Mouse (Mus musculus) heart, embryonic 12.5 days (tissue): ENCODE measurements at regions not wholly inside any gene's neighbourhood (a gene's known extent, or its start where the extent isn't known, plus 50 kb on each side); places are given as distances from the start of the nearest gene placed in this dataset.

ENCODE experiments used
- ATAC-seq: fragments of 200-750 bp; cut with Nextera tagmentation; 2 replicates; pipeline ENCODE4 v1.8.0; 2017; ENCODE audit warnings: moderate TSS enrichment, moderate library complexity; ENCODE audit not compliant: insufficient number of reproducible peaks, low FRiP score
- H3K27ac ChIP-seq: fragments of 300-500 bp; sonication (generic); 2 replicates; pipeline ENCODE4 v1.5.1; 2016; ENCODE audit warnings: mild to moderate bottlenecking, moderate library complexity; ENCODE audit not compliant: poor library complexity, severe bottlenecking
- H3K27me3 ChIP-seq: fragments of 300-500 bp; sonication (generic); replicated peaks from 2 replicates; pipeline ENCODE4 v1.6.1; 2016; ENCODE audit warnings: mild to moderate bottlenecking, moderate library complexity
- H3K36me3 ChIP-seq: fragments of 300-500 bp; sonication (generic); 2 replicates; pipeline ENCODE4 v1.6.1; 2016; ENCODE audit warnings: mild to moderate bottlenecking, moderate library complexity
- H3K4me1 ChIP-seq: fragments of 300-500 bp; sonication (generic); replicated peaks from 2 replicates; pipeline ENCODE4 v1.6.1; 2016; ENCODE audit warnings: mild to moderate bottlenecking
- H3K4me2 ChIP-seq: fragments of 300-500 bp; sonication (generic); 2 replicates; pipeline ENCODE4 v1.6.1; 2016; ENCODE audit warnings: mild to moderate bottlenecking, moderate library complexity
- H3K4me3 ChIP-seq: fragments of 300-500 bp; sonication (generic); 2 replicates; pipeline ENCODE4 v1.5.1; 2016; ENCODE audit warnings: mild to moderate bottlenecking
- H3K9ac ChIP-seq: fragments of 300-500 bp; sonication (generic); 2 replicates; pipeline ENCODE4 v1.6.1; 2016; ENCODE audit warnings: mild to moderate bottlenecking, moderate library complexity
- H3K9me3 ChIP-seq: fragments of 300-500 bp; sonication (generic); replicated peaks from 2 replicates; pipeline ENCODE4 v1.6.1; 2016; ENCODE audit warnings: mild to moderate bottlenecking, moderate library complexity
- WGBS: fragments of 180-500 bp; shearing (Covaris S2); methylation state at CpG from one replicate; pipeline ENCODE4 v1.1.7; 2016; 5-methylcytosine and 5-hydroxymethylcytosine counted together

DNA sequence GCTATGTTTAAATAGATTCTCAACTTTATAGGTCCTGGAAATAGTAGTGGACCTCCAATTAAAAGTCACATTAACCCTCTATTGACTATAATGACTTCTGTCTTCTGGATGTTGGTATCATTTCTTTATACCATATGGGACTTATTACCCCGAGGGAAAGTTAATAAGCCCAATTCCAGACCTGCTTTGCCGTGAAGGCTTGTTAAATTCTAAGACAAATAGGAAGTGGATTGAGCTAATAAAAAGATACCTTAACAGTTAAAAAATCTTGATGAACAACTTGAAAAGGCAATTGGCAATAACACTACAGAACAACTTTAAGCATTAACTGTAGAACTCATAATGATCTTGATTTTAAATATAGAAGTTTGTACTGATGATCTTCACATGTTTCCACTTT, 309.0 kb downstream of the Hace1 start:
- H3K9ac ChIP-seq: no peak overlapping the region
- no peak overlapping the region for H3K4me2 ChIP-seq
- ATAC-seq: no peak
- WGBS: 76% methylated on average over 2 of the region's 2 CpGs
- no peak overlapping the region for H3K4me3 ChIP-seq
- no peak overlapping the region for H3K27ac ChIP-seq
- H3K36me3 ChIP-seq: no peaks in the 10 kb centered on the region
- no peaks in the 10 kb centered on the region for H3K27me3 ChIP-seq
- no peaks in the 10 kb centered on the region for H3K4me1 ChIP-seq
- H3K9me3 ChIP-seq: no peaks in the 10 kb centered on the region

DNA sequence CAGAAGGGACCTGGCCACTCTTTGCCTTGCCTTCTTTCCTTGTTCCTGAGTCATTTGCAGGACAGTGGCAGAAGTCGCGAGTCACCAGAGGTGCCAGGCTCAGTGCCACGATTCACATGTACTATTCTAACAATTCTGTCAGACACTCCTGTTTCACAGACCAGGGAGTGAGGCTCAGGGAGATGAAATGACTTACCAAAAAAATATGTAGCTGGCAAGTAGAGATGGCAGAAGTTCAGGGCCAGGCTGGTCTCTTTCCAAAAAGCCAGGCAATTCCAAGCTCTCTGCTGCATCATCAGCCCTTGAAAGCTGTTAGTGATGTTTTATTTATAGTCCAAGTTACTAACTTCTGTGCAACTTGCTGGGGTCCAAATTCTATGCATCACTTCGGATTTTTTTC, 311.2 kb downstream of the Hace1 start:
- Histone ChIP-seq H3K4me2 (no peak overlapping the region), H3K4me3 (no peak overlapping the region), H3K9ac (no peak overlapping the region), H3K27me3 (no peaks in the 10 kb centered on the region), H3K36me3 (no peaks in the 10 kb centered on the region), H3K27ac (no peak overlapping the region), H3K9me3 (no peaks in the 10 kb centered on the region), H3K4me1 (no peaks in the 10 kb centered on the region)
- ATAC-seq: no peak
- WGBS: 64% methylated on average over 4 of the region's 4 CpGs

DNA sequence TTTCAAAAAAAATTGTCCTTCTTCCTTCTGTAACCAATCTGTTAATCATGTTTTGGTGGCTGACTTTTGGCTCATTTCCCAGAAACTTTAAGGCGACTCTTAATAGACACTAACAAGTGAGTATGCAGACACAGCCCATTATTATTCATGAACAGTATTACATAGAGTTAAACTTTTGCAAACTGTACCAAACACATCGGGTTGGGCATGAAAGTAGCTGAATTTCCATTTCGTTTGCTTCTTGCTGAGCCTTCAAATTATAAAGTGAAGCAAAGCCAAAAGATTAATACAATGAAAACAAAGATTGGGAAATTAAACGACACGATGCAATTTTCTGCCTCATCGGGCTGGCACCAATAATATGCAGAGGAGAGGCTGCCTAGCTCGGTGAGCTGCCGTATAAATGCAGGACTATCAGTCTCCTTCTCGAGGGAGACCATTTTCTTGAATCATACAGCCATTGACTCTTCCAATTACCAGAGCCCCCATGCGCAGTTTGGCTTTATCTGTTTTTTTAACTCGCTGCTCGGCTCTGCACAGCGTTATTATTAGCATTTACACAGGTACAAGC, 311.8 kb downstream of the Hace1 start:
- no peaks in the 10 kb centered on the region for H3K36me3 ChIP-seq
- H3K9me3 ChIP-seq: no peaks in the 10 kb centered on the region
- no peak overlapping the region for H3K4me2 ChIP-seq
- no peak overlapping the region for H3K27ac ChIP-seq
- no peak overlapping the region for H3K4me3 ChIP-seq
- no peaks in the 10 kb centered on the region for H3K4me1 ChIP-seq
- no peaks in the 10 kb centered on the region for H3K27me3 ChIP-seq
- no peak for ATAC-seq
- H3K9ac ChIP-seq: no peak overlapping the region
- WGBS: 76% methylated on average over 13 of the region's 13 CpGs

DNA sequence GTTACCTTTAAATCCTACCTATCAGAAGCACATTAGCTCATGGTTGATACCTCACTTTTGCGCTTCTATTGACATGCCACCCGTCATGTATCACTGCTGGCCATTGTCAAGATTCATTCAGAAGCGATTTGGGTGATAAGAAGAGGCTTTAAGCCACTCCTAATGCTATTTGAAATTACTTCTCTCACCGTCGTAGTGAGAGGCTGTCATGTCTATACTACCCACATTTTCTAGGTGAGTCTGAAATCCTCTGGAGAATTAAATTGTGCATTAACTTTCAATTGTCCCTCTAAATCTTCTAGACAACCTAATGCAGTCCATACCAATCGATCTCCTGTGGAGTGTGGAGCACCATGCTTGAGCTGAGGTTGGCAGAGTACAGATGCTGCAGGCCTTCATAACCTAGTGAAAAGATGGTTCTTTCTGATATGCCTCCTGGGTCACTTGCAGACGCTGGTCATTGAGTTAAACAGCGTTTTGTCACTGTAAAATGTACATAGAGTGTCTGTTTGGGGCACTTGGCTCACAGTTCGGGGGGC, 312.5 kb downstream of the Hace1 start:
- ATAC-seq: no peak
- Histone ChIP-seq H3K4me1 (no peaks in the 10 kb centered on the region), H3K27ac (no peak overlapping the region), H3K9me3 (no peaks in the 10 kb centered on the region), H3K4me3 (no peak overlapping the region), H3K4me2 (no peak overlapping the region), H3K36me3 (no peaks in the 10 kb centered on the region), H3K9ac (no peak overlapping the region), H3K27me3 (no peaks in the 10 kb centered on the region)
- WGBS: 84% methylated on average over 9 of the region's 9 CpGs

DNA sequence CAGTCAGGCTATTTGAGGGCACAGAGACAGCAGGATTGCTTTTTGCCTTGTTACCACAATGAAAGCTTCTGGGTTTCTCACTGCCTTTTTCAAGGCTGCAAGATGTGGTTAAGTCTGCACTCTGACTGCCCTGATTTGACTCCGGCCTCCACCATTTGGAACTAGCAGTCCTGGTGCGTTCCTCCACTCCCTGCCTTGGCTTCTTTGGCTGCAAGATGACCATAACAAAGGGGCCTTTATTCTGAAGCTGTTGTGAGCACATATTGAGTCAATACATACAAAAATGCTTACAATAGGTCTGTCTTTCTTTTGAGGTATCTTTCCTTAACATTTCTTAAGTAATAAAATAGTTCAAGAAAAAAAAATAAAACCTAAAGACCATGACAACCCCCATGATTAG, 314.8 kb downstream of the Hace1 start:
- WGBS: 61% methylated on average over 2 of the region's 2 CpGs

DNA sequence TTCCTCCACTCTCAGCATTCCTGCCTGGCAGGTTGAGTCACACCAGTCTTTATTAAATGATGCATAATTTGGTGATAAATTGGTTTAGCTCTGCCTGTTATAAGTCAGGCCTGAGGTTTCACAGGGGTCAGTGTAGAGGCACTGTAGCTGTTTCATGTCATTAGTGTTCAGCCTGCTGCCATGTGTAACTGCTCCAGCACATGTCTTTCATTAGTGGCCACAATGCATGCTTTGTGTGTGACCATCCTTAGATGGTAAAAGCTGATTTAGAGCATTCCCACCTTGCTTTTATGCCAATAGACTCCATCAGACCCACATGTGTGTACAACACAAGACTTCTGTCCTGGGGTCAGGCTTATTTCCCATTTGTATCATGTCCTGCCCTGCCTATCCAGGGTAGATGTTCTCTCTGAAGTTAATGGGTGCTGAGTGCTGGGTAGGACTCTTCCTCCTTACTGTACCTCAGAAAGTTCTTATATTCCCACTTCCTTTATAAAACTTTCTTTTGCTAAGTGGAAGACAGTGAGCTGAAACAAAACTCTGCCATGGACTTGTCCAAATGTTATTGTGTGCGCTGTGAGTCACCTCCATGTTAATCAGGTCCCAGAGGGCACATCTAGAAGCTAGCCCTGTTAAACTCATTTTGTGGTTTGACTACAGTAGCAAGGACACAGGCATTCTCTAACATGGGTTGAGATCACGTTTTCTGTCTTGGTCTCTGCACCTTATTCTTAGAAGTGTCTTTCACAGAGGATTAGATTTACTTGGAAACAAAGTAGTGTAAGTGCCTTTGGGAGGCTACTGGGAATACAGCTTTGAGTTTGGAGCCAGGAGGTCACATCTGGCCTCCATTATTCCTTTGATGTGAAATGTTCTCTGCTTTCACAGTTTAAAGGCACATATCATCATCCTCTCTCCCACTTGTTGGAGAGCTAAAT, 316.5 kb downstream of the Hace1 start:
- Histone ChIP-seq H3K4me2 (no peak overlapping the region), H3K27me3 (no peaks in the 10 kb centered on the region), H3K9me3 (no peaks in the 10 kb centered on the region), H3K4me3 (no peak overlapping the region), H3K4me1 (no peaks in the 10 kb centered on the region), H3K36me3 (no peaks in the 10 kb centered on the region), H3K9ac (no peak overlapping the region), H3K27ac (no peak overlapping the region)
- no peak for ATAC-seq
- 74% methylated on average over 2 of the region's 2 CpGs for WGBS

More for the DNA sequence above, 314.8 kb downstream of the Hace1 start:
- no peak overlapping the region for H3K4me2 ChIP-seq
- no peaks in the 10 kb centered on the region for H3K4me1 ChIP-seq
- no peaks in the 10 kb centered on the region for H3K9me3 ChIP-seq
- H3K27me3 ChIP-seq: no peaks in the 10 kb centered on the region
- H3K4me3 ChIP-seq: no peak overlapping the region
- no peak for ATAC-seq
- no peaks in the 10 kb centered on the region for H3K36me3 ChIP-seq
- H3K9ac ChIP-seq: no peak overlapping the region
- H3K27ac ChIP-seq: no peak overlapping the region

DNA sequence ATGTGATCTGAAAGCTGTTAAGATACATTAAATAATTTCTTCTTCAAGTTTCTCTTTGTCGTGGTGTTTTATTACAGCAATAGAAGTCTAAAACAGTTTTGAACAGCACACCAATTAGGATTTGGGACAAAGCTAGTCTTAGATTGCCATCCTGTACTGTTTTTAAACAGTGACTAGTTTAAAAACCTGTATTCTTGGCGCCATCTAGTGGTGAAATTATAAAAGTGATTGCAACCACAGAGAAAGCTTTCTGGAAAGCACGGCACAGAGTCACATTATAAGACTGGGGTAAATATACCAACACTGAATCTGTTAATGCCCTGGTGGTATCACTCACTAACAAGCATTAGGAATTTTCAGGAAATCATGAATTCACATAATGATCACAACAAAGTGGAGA, 339.3 kb downstream of the Hace1 start:
- Histone ChIP-seq H3K36me3 (no peaks in the 10 kb centered on the region), H3K9me3 (no peaks in the 10 kb centered on the region), H3K4me2 (no peak overlapping the region), H3K27ac (no peak overlapping the region), H3K9ac (no peak overlapping the region), H3K4me1 (no peaks in the 10 kb centered on the region), H3K27me3 (no peaks in the 10 kb centered on the region), H3K4me3 (no peak overlapping the region)
- no peak for ATAC-seq
- 29% methylated on average over 3 of the region's 3 CpGs for WGBS

DNA sequence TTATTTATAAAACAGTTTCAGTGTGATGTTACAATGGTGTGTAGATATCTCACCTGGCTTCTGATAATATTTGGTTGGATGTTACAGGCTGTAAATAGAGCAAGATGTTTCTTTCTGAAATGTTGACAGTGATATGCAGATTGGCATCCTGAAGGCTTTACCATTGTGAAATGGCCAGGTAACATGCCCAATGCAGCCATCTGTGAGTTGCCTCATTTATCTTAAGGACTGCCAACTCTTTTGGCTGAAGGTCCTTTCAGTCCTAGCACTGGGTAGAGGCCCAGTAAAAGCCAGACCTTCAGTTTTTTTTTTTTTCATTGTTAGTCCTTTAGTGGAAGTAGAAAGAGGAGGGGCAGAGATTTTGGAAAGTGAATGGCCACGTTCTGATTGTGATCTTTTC, 348.1 kb downstream of the Hace1 start:
- H3K4me1 ChIP-seq: no peaks in the 10 kb centered on the region
- H3K4me3 ChIP-seq: no peak overlapping the region
- 43% methylated on average over 1 of the region's 1 CpGs for WGBS
- no peaks in the 10 kb centered on the region for H3K9me3 ChIP-seq
- no peaks in the 10 kb centered on the region for H3K27me3 ChIP-seq
- H3K4me2 ChIP-seq: no peak overlapping the region
- H3K27ac ChIP-seq: no peak overlapping the region
- H3K36me3 ChIP-seq: no peaks in the 10 kb centered on the region
- no peak overlapping the region for H3K9ac ChIP-seq
- no peak for ATAC-seq

DNA sequence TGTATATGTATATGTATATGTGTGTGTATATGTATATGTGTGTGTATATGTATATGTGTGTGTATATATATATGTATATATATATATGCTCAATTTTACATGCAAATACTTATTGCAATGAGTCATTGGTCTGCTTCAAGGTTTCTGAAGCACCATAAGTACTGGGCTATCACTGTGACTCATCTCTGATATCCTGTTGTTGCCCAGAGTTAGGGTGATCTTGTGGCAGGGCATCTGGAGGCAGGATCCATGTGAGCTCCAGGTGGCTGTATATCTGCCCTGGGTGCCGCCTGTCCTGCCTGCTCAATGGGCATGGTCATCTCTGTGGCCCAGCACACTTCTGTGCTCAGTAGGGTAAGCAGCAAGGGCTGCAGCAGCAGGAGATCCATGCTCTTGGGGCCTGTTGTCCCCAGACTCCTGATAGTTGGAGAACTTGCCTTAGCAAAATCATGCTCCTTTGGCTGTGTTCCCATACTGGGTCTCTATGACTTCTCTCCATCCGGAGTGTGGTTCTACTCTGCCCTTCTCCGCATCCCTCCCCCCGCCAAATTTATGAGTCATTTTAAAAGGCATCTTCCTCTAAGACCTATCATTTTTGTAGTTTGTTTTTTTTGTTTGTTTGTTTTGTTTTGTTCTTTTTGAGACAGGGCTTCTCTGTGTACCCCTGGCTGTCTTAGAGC, 356.1 kb downstream of the Hace1 start:
- 84% methylated on average over 4 of the region's 4 CpGs for WGBS

DNA sequence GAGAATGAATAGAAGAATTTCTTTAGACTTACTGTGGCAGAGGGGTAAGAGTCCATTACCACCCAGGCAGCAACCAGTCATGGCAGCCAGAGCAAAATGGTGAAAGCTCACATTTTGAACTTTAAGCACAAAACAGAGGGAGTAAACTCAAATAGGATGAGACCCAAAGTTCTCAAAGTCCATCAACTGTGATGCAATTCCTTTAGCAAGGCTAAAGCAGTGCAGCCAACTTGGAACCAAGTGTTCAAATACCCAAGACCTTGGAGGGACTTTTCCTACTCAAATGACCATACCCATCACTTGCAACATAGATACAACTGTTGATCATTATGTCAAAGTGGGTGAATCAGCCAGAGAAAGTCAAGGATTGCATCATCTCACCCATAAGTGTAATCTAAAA, 380.1 kb downstream of the Hace1 start:
- Histone ChIP-seq H3K4me1 (no peaks in the 10 kb centered on the region), H3K36me3 (no peaks in the 10 kb centered on the region), H3K27me3 (no peaks in the 10 kb centered on the region), H3K9ac (no peak overlapping the region), H3K4me2 (no peak overlapping the region), H3K4me3 (no peak overlapping the region), H3K27ac (no peak overlapping the region), H3K9me3 (no peaks in the 10 kb centered on the region)
- ATAC-seq: no peak

More for the DNA sequence above, 356.1 kb downstream of the Hace1 start:
- Histone ChIP-seq H3K27ac (no peak overlapping the region), H3K4me3 (no peak overlapping the region), H3K4me1 (no peaks in the 10 kb centered on the region), H3K4me2 (no peak overlapping the region), H3K27me3 (no peaks in the 10 kb centered on the region), H3K9me3 (no peaks in the 10 kb centered on the region), H3K9ac (no peak overlapping the region), H3K36me3 (no peaks in the 10 kb centered on the region)
- no peak for ATAC-seq

DNA sequence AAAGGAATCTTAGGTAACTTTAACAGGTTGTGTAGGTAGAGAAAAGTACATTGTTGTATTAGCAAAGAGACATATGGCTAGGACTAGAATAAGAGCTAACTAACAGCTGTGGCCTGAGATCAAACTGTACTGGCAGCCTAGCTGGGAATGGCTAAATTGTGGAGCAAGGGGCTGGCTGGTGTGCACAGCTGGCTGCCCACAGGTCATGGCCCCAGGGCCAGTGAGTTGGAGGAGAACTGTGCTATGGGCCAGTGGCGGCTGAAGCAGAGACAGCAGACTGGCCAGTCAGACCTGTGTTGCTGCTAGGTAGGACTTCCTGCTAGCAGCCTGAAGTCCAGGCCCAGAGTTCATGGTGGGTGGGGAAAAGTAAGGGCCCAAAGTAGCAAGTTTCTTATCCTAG, 394.6 kb downstream of the Hace1 start:
- ATAC-seq: no peak
- Histone ChIP-seq H3K4me2 (no peak overlapping the region), H3K9me3 (no peaks in the 10 kb centered on the region), H3K9ac (no peak overlapping the region), H3K4me1 (no peaks in the 10 kb centered on the region), H3K27me3 (no peaks in the 10 kb centered on the region), H3K4me3 (no peak overlapping the region), H3K36me3 (no peaks in the 10 kb centered on the region), H3K27ac (no peak overlapping the region)
- WGBS: 56% methylated on average over 1 of the region's 1 CpGs
